Mouse (Mus musculus) hindbrain, embryonic 14.5 days (tissue): ENCODE results near the gene Ap5z1. TPM values are rescaled to one million over a fixed set of nuclear protein-coding genes. Genes with fewer than 3 reads are reported as not detected.

Experiments used
- ATAC-seq: fragments of 200-750 bp; cut with Nextera tagmentation; 2 replicates; pipeline ENCODE4 v1.8.0; 2017; ENCODE audit warnings: moderate number of reproducible peaks, mild to moderate bottlenecking, moderate TSS enrichment, moderate library complexity; ENCODE audit not compliant: low FRiP score
- DNase-seq: peaks from one replicate; pipeline ENCODE4 v3.0.0-alpha.2; 2015; ENCODE audit warnings: low spot score
- H3K27ac ChIP-seq: fragments of 300-500 bp; sonication (generic); 2 replicates; pipeline ENCODE4 v1.5.1; 2014; ENCODE audit warnings: mild to moderate bottlenecking, moderate library complexity
- H3K27me3 ChIP-seq: fragments of 300-500 bp; sonication (generic); 2 replicates; pipeline ENCODE4 v1.6.1; 2014; ENCODE audit warnings: mild to moderate bottlenecking, low read length, mixed read lengths; ENCODE audit not compliant: control insufficient read depth, insufficient read depth
- H3K36me3 ChIP-seq: fragments of 300-500 bp; sonication (generic); replicated peaks from 2 replicates; pipeline ENCODE4 v1.6.1; 2014; ENCODE audit not compliant: control insufficient read depth, insufficient read depth
- H3K4me1 ChIP-seq: fragments of 300-500 bp; sonication (generic); replicated peaks from 2 replicates; pipeline ENCODE4 v1.6.1; 2014; ENCODE audit warnings: antibody characterized with exemption, low read length, mixed read lengths; ENCODE audit not compliant: control insufficient read depth, insufficient read depth
- H3K4me2 ChIP-seq: fragments of 300-500 bp; sonication (generic); replicated peaks from 2 replicates; pipeline ENCODE4 v1.6.1; 2014; ENCODE audit warnings: mild to moderate bottlenecking, moderate library complexity
- H3K4me3 ChIP-seq: fragments of 300-500 bp; sonication (generic); replicated peaks from 2 replicates; pipeline ENCODE4 v1.5.1; 2014; ENCODE audit warnings: mild to moderate bottlenecking, low read length
- H3K9ac ChIP-seq: fragments of 300-500 bp; sonication (generic); 2 replicates; pipeline ENCODE4 v1.6.1; 2014
- H3K9me3 ChIP-seq: fragments of 300-500 bp; sonication (generic); 2 replicates; pipeline ENCODE4 v1.6.1; 2016; ENCODE audit warnings: low read length; ENCODE audit not compliant: control insufficient read depth
- WGBS: fragments of 180-500 bp; shearing (Covaris S2); extraction: QIAGEN DNeasy Blood & Tissue Kit; methylation state at CpG from one replicate; pipeline ENCODE4 v1.1.7; 2014; 5-methylcytosine and 5-hydroxymethylcytosine counted together
- polyA plus RNA-seq: library from polyadenylated mRNA; unstranded; fragments of >200 nt; fragmentation: Nextera tagmentation; extraction: Ambion mirVana; gene quantifications from 2 replicates; pipeline ENCODE4 v1.2.1, GENCODE M21; 2014

The Ap5z1 gene
- polyA plus RNA-seq, 1 experiment from 2014 or later = 12.9 TPM

- no peak overlapping the region for H3K4me3 ChIP-seq
- 0 out of 2 replicates have a peak, but pooled peaks cover 5% of the 10 kb centered on the region for H3K4me1 ChIP-seq
- DNase-seq = no peak
- H3K4me2 ChIP-seq = no peak overlapping the region
- no peak overlapping the region for H3K27ac ChIP-seq
- no peaks in the 10 kb centered on the region for H3K9me3 ChIP-seq
- ATAC-seq = no peak
- peaks cover 26% of the 10 kb centered on the region for H3K36me3 ChIP-seq
- no peak overlapping the region for H3K9ac ChIP-seq
- 64% methylated on average over 5 of the region's 5 CpGs for WGBS
- no peaks in the 10 kb centered on the region for H3K27me3 ChIP-seq
Observed at GRCm38 (mm10) chr5:142434052-142434451, 29.7 kb upstream of the Ap5z1 start.

- H3K27ac ChIP-seq = no peak overlapping the region
- H3K4me3 ChIP-seq = no peak overlapping the region
- WGBS = 96% methylated on average over 15 of the region's 15 CpGs
- no peak overlapping the region for H3K4me2 ChIP-seq
- DNase-seq (no peak), ATAC-seq (no peak)
- H3K27me3 ChIP-seq = no peaks in the 10 kb centered on the region
- no peak overlapping the region for H3K9ac ChIP-seq
- H3K4me1 ChIP-seq = peaks cover 18% of the 10 kb centered on the region
- no peaks in the 10 kb centered on the region for H3K9me3 ChIP-seq
- H3K36me3 ChIP-seq = peaks cover 26% of the 10 kb centered on the region
Observed at GRCm38 (mm10) chr5:142435736-142436135, 28.0 kb upstream of the Ap5z1 start.

- 80% methylated on average over 16 of the region's 16 CpGs for WGBS
- H3K4me1 ChIP-seq = peaks cover 24% of the 10 kb centered on the region
- no peak overlapping the region for H3K9ac ChIP-seq
- no peak overlapping the region for H3K4me2 ChIP-seq
- no peak overlapping the region for H3K4me3 ChIP-seq
- no peak for DNase-seq
- ATAC-seq = no peak
- H3K9me3 ChIP-seq = no peaks in the 10 kb centered on the region
- peaks cover 26% of the 10 kb centered on the region for H3K36me3 ChIP-seq
- H3K27ac ChIP-seq = no peak overlapping the region
- H3K27me3 ChIP-seq = no peaks in the 10 kb centered on the region
Observed at GRCm38 (mm10) chr5:142438380-142438938, 25.3 kb upstream of the Ap5z1 start.

GRCm38 (mm10) chr5:142439911-142440432 lies 23.8 kb upstream of the Ap5z1 start:
- DNase-seq (no peak), ATAC-seq (peak; percentile 62)
- H3K9ac ChIP-seq = 0 out of 2 replicates have a peak overlapping the region, but pooled peaks have one; percentile 24
- H3K9me3 ChIP-seq = no peaks in the 10 kb centered on the region
- H3K27me3 ChIP-seq = no peaks in the 10 kb centered on the region
- H3K4me2 ChIP-seq = peak overlapping the region; percentile 44
- H3K4me1 ChIP-seq = peaks cover 24% of the 10 kb centered on the region
- peak overlapping the region; percentile 74 for H3K27ac ChIP-seq
- 1% methylated on average over 12 of the region's 12 CpGs for WGBS
- H3K36me3 ChIP-seq = peaks cover 24% of the 10 kb centered on the region
- peak overlapping the region; percentile 9; the same call in 1 of the 2 replicates for H3K4me3 ChIP-seq

- H3K4me1 ChIP-seq = peaks cover 26% of the 10 kb centered on the region
- H3K9ac ChIP-seq = 0 out of 2 replicates have a peak overlapping the region, but pooled peaks have one; percentile 24
- H3K36me3 ChIP-seq = peaks cover 18% of the 10 kb centered on the region
- WGBS = 1% methylated on average over 19 of the region's 19 CpGs
- H3K9me3 ChIP-seq = no peaks in the 10 kb centered on the region
- H3K27me3 ChIP-seq = no peaks in the 10 kb centered on the region
- DNase-seq = peak; percentile 53
- peak overlapping the region; percentile 44 for H3K4me2 ChIP-seq
- H3K27ac ChIP-seq = peak overlapping the region; percentile 74
- H3K4me3 ChIP-seq = peak overlapping the region; percentile 9; the same call in 1 of the 2 replicates
- ATAC-seq = peak; percentile 90
Observed at GRCm38 (mm10) chr5:142440451-142441147, 23.1 kb upstream of the Ap5z1 start.

- Histone ChIP-seq H3K36me3 (peaks cover 9% of the 10 kb centered on the region; the same call in 1 of the 2 replicates), H3K27me3 (no peaks in the 10 kb centered on the region), H3K27ac (peak overlapping the region; percentile 73), H3K4me1 (peaks cover 30% of the 10 kb centered on the region), H3K9me3 (no peaks in the 10 kb centered on the region), H3K4me3 (no peak overlapping the region), H3K9ac (0 out of 2 replicates have a peak overlapping the region, but pooled peaks have one; percentile 24), H3K4me2 (peak overlapping the region; percentile 44)
- DNase-seq (no peak), ATAC-seq (no peak)
- 55% methylated on average over 22 of the region's 22 CpGs for WGBS
Observed at GRCm38 (mm10) chr5:142441332-142442044, 22.3 kb upstream of the Ap5z1 start.

- DNase-seq (no peak), ATAC-seq (no peak)
- Histone ChIP-seq H3K4me2 (no peak overlapping the region), H3K9ac (no peak overlapping the region), H3K36me3 (0 out of 2 replicates have a peak, but pooled peaks cover 4% of the 10 kb centered on the region), H3K4me3 (no peak overlapping the region), H3K9me3 (no peaks in the 10 kb centered on the region), H3K4me1 (peaks cover 30% of the 10 kb centered on the region), H3K27ac (no peak overlapping the region), H3K27me3 (no peaks in the 10 kb centered on the region)
- WGBS = 84% methylated on average over 7 of the region's 7 CpGs
Observed at GRCm38 (mm10) chr5:142442045-142442440, 21.7 kb upstream of the Ap5z1 start.

GRCm38 (mm10) chr5:142443514-142443913 lies 20.2 kb upstream of the Ap5z1 start:
- Histone ChIP-seq H3K4me3 (no peak overlapping the region), H3K36me3 (peaks cover 3% of the 10 kb centered on the region; the same call in 1 of the 2 replicates), H3K27ac (no peak overlapping the region), H3K9me3 (no peaks in the 10 kb centered on the region), H3K4me2 (no peak overlapping the region), H3K4me1 (peaks cover 35% of the 10 kb centered on the region), H3K9ac (no peak overlapping the region), H3K27me3 (no peaks in the 10 kb centered on the region)
- ATAC-seq (no peak), DNase-seq (no peak)
- 67% methylated on average over 15 of the region's 15 CpGs for WGBS

GRCm38 (mm10) chr5:142443994-142444393 lies 19.8 kb upstream of the Ap5z1 start:
- Histone ChIP-seq H3K9me3 (no peaks in the 10 kb centered on the region), H3K4me1 (peaks cover 35% of the 10 kb centered on the region), H3K4me3 (no peak overlapping the region), H3K4me2 (no peak overlapping the region), H3K27ac (no peak overlapping the region), H3K9ac (no peak overlapping the region), H3K27me3 (no peaks in the 10 kb centered on the region), H3K36me3 (peaks cover 3% of the 10 kb centered on the region; the same call in 1 of the 2 replicates)
- no peak for DNase-seq
- WGBS = 75% methylated on average over 14 of the region's 14 CpGs
- no peak for ATAC-seq
